ENCODE assay signal across 31 mouse cellular contexts in the genomic region with DNA sequence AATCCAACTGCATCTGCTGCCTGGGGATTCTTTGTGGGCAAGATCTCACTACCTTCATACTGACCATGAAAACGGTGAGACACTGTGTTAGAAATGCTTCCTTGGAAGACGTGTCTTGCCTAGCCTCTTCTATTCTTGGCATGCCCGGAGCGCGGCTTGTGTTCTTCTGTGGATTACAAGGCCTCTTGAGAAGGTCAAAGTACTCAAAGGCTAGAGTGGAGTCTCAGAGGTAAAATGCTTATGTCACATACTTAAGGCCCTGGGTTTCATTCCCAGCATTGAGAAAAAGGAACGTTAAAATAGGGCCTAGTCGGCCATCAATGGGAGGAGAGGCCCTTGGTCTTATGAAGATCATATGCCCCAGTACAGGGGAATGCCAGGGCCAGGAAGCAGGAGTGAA. TPM values are rescaled to one million over a fixed set of nuclear protein-coding genes. Genes with fewer than 3 reads are reported as not detected.
"Had no signal": no experiment of that assay in that cellular context is flagged by ENCODE, and none has a peak within 500 bp of the region (broad histone marks: within the 10 kb centered on the region; RNA-seq: fewer than 3 reads in every experiment).

No protein-coding gene starts in this region.

- H3K36me3 ChIP-seq: heart, embryonic 13.5 days; heart, embryonic 15.5 days; hindbrain, embryonic 10.5 days; hindbrain, embryonic 12.5 days; intestine, embryonic 15.5 days; limb, embryonic 10.5 days; limb, embryonic 12.5 days had no signal

- H3K27me3 ChIP-seq: heart, embryonic 13.5 days; heart, embryonic 15.5 days; hindbrain, embryonic 12.5 days; intestine, embryonic 15.5 days; limb, embryonic 12.5 days had no signal

- H3K9me3 ChIP-seq: heart, embryonic 13.5 days; heart, embryonic 15.5 days; hindbrain, embryonic 10.5 days; hindbrain, embryonic 12.5 days; intestine, embryonic 15.5 days; limb, embryonic 10.5 days; limb, embryonic 12.5 days had no signal

- H3K9ac ChIP-seq: heart, embryonic 13.5 days; heart, embryonic 15.5 days; hindbrain, embryonic 12.5 days; hindbrain, embryonic 14.5 days; intestine, embryonic 15.5 days; limb, embryonic 12.5 days had no signal

- H3K4me2 ChIP-seq: heart, embryonic 11.5 days; heart, embryonic 13.5 days; heart, embryonic 15.5 days; hindbrain, embryonic 12.5 days; hindbrain, embryonic 14.5 days; intestine, embryonic 15.5 days; limb, embryonic 12.5 days had no signal

- H3K27ac ChIP-seq: gastrocnemius, adult 2 months; heart, adult 2 months; heart, embryonic 13.5 days; heart, embryonic 15.5 days; hindbrain, embryonic 10.5 days; hindbrain, embryonic 12.5 days; hindbrain, embryonic 14.5 days; intestine, embryonic 15.5 days; layer of hippocampus, adult 2 months; left cerebral cortex, adult 2 months; limb, embryonic 10.5 days; limb, embryonic 12.5 days had no signal

- H3K4me3 ChIP-seq: gastrocnemius, adult 2 months; heart, adult 2 months; heart, embryonic 13.5 days; heart, embryonic 15.5 days; hindbrain, embryonic 10.5 days; hindbrain, embryonic 12.5 days; intestine, embryonic 15.5 days; layer of hippocampus, adult 2 months; left cerebral cortex, adult 2 months; limb, embryonic 10.5 days; limb, embryonic 12.5 days had no signal

- H3K4me1 ChIP-seq: heart, embryonic 13.5 days; heart, embryonic 15.5 days; hindbrain, embryonic 10.5 days; hindbrain, embryonic 12.5 days; intestine, embryonic 15.5 days; limb, embryonic 10.5 days; limb, embryonic 12.5 days had no signal

- ATAC-seq: forebrain, embryonic 16.5 days; hindbrain, embryonic 16.5 days; inflammation-experienced regulatory T-cells, adult 6 months; intestine, embryonic 15.5 days; intestine, postnatal 0 days had no signal

- DNase-seq: gastrocnemius, adult 2 months; gastrocnemius, postnatal 10 days; gastrocnemius, postnatal 25 days; heart, adult 2 months; heart, postnatal 14 days; heart, postnatal 36 days; kidney, adult 18-20 months; kidney, adult 8-10 months; kidney, postnatal 10 days; kidney, postnatal 25 days; kidney, postnatal 4 days had no signal

RNA-seq across cellular contexts. Expression of a gene that starts 23.5 kb away (rescaled TPM):
- polyA plus RNA-seq: forebrain, embryonic 16.5 days; frontal cortex, adult 2 months; heart, adult 2 months; heart, embryonic 11.5 days; heart, embryonic 13.5 days; heart, embryonic 15.5 days; heart, postnatal 0 days; hindbrain, embryonic 10.5 days; hindbrain, embryonic 12.5 days; hindbrain, embryonic 14.5 days; hindbrain, embryonic 16.5 days; inflammation-experienced regulatory T-cells, adult 6 months; intestine, embryonic 15.5 days; intestine, postnatal 0 days; kidney, embryonic 14.5 days; kidney, embryonic 16.5 days; limb, embryonic 10.5 days; limb, embryonic 12.5 days; limb, embryonic 14.5 days had no signal
